Mouse (Mus musculus): Measurements from ENCODE around the gene Prr5. TPM values are rescaled to one million over a fixed set of nuclear protein-coding genes. Genes with fewer than 3 reads are reported as not detected.

Prr5 gene
- polyA plus RNA-seq, 1 experiment = not detected

GRCm38 (mm10) chr15:84638405-84638804 is 31.0 kb upstream of the Prr5 start:
- peak overlapping the region; percentile 27; the same call in 1 of the 2 replicates for H3K27ac ChIP-seq (ENCODE audit: insufficient read depth, low read depth, low read length)
- TF ChIP-seq CTCF (IDR thresholded peaks at IDR 0.05; ENCODE audit: low read depth, low read length) (no peak), POLR2A (IDR thresholded peaks at IDR 0.05; ENCODE audit: borderline replicate concordance, low read depth, low read length) (no peak)
- peaks cover 14% of the 10 kb centered on the region for H3K4me1 ChIP-seq (ENCODE audit: control insufficient read depth, insufficient read depth, low read length)
- no peak overlapping the region for H3K4me3 ChIP-seq (ENCODE audit: insufficient read depth, low read length)

- Histone ChIP-seq H3K27ac (ENCODE audit: insufficient read depth, low read depth, low read length) (peak overlapping the region; percentile 19; the same call in 1 of the 2 replicates), H3K4me3 (ENCODE audit: insufficient read depth, low read length) (no peak overlapping the region), H3K4me1 (ENCODE audit: control insufficient read depth, insufficient read depth, low read length) (peaks cover 14% of the 10 kb centered on the region)
- TF ChIP-seq POLR2A (IDR thresholded peaks at IDR 0.05; ENCODE audit: borderline replicate concordance, low read depth, low read length) = no peak
- TF ChIP-seq CTCF (IDR thresholded peaks at IDR 0.05; ENCODE audit: low read depth, low read length) = no peak
Observed at GRCm38 (mm10) chr15:84639072-84639450, 30.4 kb upstream of the Prr5 start.

- TF ChIP-seq CTCF (IDR thresholded peaks at IDR 0.05; ENCODE audit: low read depth, low read length) = no peak
- no peak for TF ChIP-seq POLR2A (IDR thresholded peaks at IDR 0.05; ENCODE audit: borderline replicate concordance, low read depth, low read length)
- Histone ChIP-seq H3K27ac (ENCODE audit: insufficient read depth, low read depth, low read length) (no peak overlapping the region), H3K4me1 (ENCODE audit: control insufficient read depth, insufficient read depth, low read length) (peaks cover 14% of the 10 kb centered on the region), H3K4me3 (ENCODE audit: insufficient read depth, low read length) (no peak overlapping the region)
Observed at GRCm38 (mm10) chr15:84639451-84640136, 29.8 kb upstream of the Prr5 start.

- Histone ChIP-seq H3K27ac (ENCODE audit: insufficient read depth, low read depth, low read length) (no peak overlapping the region), H3K4me1 (ENCODE audit: control insufficient read depth, insufficient read depth, low read length) (peaks cover 14% of the 10 kb centered on the region), H3K4me3 (ENCODE audit: insufficient read depth, low read length) (no peak overlapping the region)
- TF ChIP-seq POLR2A (IDR thresholded peaks at IDR 0.05; ENCODE audit: borderline replicate concordance, low read depth, low read length) = no peak
- TF ChIP-seq CTCF (IDR thresholded peaks at IDR 0.05; ENCODE audit: low read depth, low read length) = no peak
Observed at GRCm38 (mm10) chr15:84640722-84641121, 28.7 kb upstream of the Prr5 start.

GRCm38 (mm10) chr15:84641127-84641526 is 28.3 kb upstream of the Prr5 start:
- H3K4me3 ChIP-seq (ENCODE audit: insufficient read depth, low read length) = no peak overlapping the region
- TF ChIP-seq POLR2A (IDR thresholded peaks at IDR 0.05; ENCODE audit: borderline replicate concordance, low read depth, low read length) (no peak), CTCF (IDR thresholded peaks at IDR 0.05; ENCODE audit: low read depth, low read length) (no peak)
- no peak overlapping the region for H3K27ac ChIP-seq (ENCODE audit: insufficient read depth, low read depth, low read length)
- H3K4me1 ChIP-seq (ENCODE audit: control insufficient read depth, insufficient read depth, low read length) = peaks cover 14% of the 10 kb centered on the region

GRCm38 (mm10) chr15:84641948-84642347 is 27.5 kb upstream of the Prr5 start:
- TF ChIP-seq POLR2A (IDR thresholded peaks at IDR 0.05; ENCODE audit: borderline replicate concordance, low read depth, low read length) (no peak), CTCF (IDR thresholded peaks at IDR 0.05; ENCODE audit: low read depth, low read length) (no peak)

GRCm38 (mm10) chr15:84643178-84643577 is 26.2 kb upstream of the Prr5 start:
- TF ChIP-seq POLR2A (IDR thresholded peaks at IDR 0.05; ENCODE audit: borderline replicate concordance, low read depth, low read length) (no peak), CTCF (IDR thresholded peaks at IDR 0.05; ENCODE audit: low read depth, low read length) (no peak)
- Histone ChIP-seq H3K4me3 (ENCODE audit: insufficient read depth, low read length) (no peak overlapping the region), H3K27ac (ENCODE audit: insufficient read depth, low read depth, low read length) (no peak overlapping the region), H3K4me1 (ENCODE audit: control insufficient read depth, insufficient read depth, low read length) (peaks cover 14% of the 10 kb centered on the region)

More at GRCm38 (mm10) chr15:84641948-84642347, 27.5 kb upstream of the Prr5 start:
- peaks cover 14% of the 10 kb centered on the region for H3K4me1 ChIP-seq (ENCODE audit: control insufficient read depth, insufficient read depth, low read length)
- H3K4me3 ChIP-seq (ENCODE audit: insufficient read depth, low read length) = no peak overlapping the region
- H3K27ac ChIP-seq (ENCODE audit: insufficient read depth, low read depth, low read length) = no peak overlapping the region

- TF ChIP-seq POLR2A (IDR thresholded peaks at IDR 0.05; ENCODE audit: borderline replicate concordance, low read depth, low read length) = no peak
- TF ChIP-seq CTCF (IDR thresholded peaks at IDR 0.05; ENCODE audit: low read depth, low read length) = no peak
- Histone ChIP-seq H3K4me1 (ENCODE audit: control insufficient read depth, insufficient read depth, low read length) (peaks cover 6% of the 10 kb centered on the region), H3K4me3 (ENCODE audit: insufficient read depth, low read length) (no peak overlapping the region), H3K27ac (ENCODE audit: insufficient read depth, low read depth, low read length) (no peak overlapping the region)
Observed at GRCm38 (mm10) chr15:84651481-84651880, 17.9 kb upstream of the Prr5 start.

GRCm38 (mm10) chr15:84653151-84653550 is 16.3 kb upstream of the Prr5 start:
- Histone ChIP-seq H3K4me1 (ENCODE audit: control insufficient read depth, insufficient read depth, low read length) (peaks cover 6% of the 10 kb centered on the region), H3K4me3 (ENCODE audit: insufficient read depth, low read length) (no peak overlapping the region), H3K27ac (ENCODE audit: insufficient read depth, low read depth, low read length) (no peak overlapping the region)
- TF ChIP-seq POLR2A (IDR thresholded peaks at IDR 0.05; ENCODE audit: borderline replicate concordance, low read depth, low read length) (no peak), CTCF (IDR thresholded peaks at IDR 0.05; ENCODE audit: low read depth, low read length) (no peak)

All from bone marrow macrophage, adult 2 months (primary cell).